In genomic region chr8:41713634-41714330, GRCm38 (mm10) we compare ENCODE assay signal across 9 mouse cellular contexts.
DNase-seq lines count a peak whose midpoint lies in the region; ATAC-seq lines count a peak whose summit lies in the region.
"Had no signal": no experiment of that assay in that cellular context is flagged by ENCODE, and none has a peak within 500 bp of the region (broad histone marks: within the 10 kb centered on the region; RNA-seq: fewer than 3 reads in every experiment).

No protein-coding gene starts in this region.

- no peak overlapping the region for H3K4me3 ChIP-seq in limb, embryonic 13.5 days
- H3K4me3 ChIP-seq in limb, embryonic 10.5 days = no peak overlapping the region
- no peak overlapping the region for H3K4me3 ChIP-seq in forebrain, embryonic 13.5 days
- no peak overlapping the region for H3K4me3 ChIP-seq in neural tube, embryonic 15.5 days (replicated peaks)
- H3K4me3 ChIP-seq: megakaryocyte, embryonic 14.5 days had no signal

- no peak overlapping the region for H3K27ac ChIP-seq in limb, embryonic 13.5 days
- H3K27ac ChIP-seq in limb, embryonic 10.5 days = no peak overlapping the region
- peak overlapping the region; percentile 25; the same call in 1 of the 2 replicates for H3K27ac ChIP-seq in forebrain, embryonic 13.5 days
- H3K27ac ChIP-seq in neural tube, embryonic 15.5 days (replicated peaks) = no peak overlapping the region

- H3K27me3 ChIP-seq in limb, embryonic 13.5 days = no peaks in the 10 kb centered on the region
- no peaks in the 10 kb centered on the region for H3K27me3 ChIP-seq in limb, embryonic 10.5 days (ENCODE audit: low read depth, poor library complexity, severe bottlenecking)
- H3K27me3 ChIP-seq in forebrain, embryonic 13.5 days = no peaks in the 10 kb centered on the region
- no peaks in the 10 kb centered on the region for H3K27me3 ChIP-seq in neural tube, embryonic 15.5 days (replicated peaks)
- H3K27me3 ChIP-seq: megakaryocyte, embryonic 14.5 days had no signal

- H3K4me2 ChIP-seq in limb, embryonic 13.5 days (replicated peaks) = no peak overlapping the region
- no peak overlapping the region for H3K4me2 ChIP-seq in forebrain, embryonic 13.5 days
- H3K4me2 ChIP-seq in neural tube, embryonic 15.5 days = no peak overlapping the region

- H3K36me3 ChIP-seq in limb, embryonic 13.5 days = no peaks in the 10 kb centered on the region
- no peaks in the 10 kb centered on the region for H3K36me3 ChIP-seq in limb, embryonic 10.5 days
- no peaks in the 10 kb centered on the region for H3K36me3 ChIP-seq in forebrain, embryonic 13.5 days (ENCODE audit: poor library complexity, severe bottlenecking)
- no peaks in the 10 kb centered on the region for H3K36me3 ChIP-seq in neural tube, embryonic 15.5 days

- WGBS in limb, embryonic 13.5 days = 70% methylated on average over 4 of the region's 4 CpGs
- WGBS in limb, embryonic 10.5 days = 86% methylated on average over 4 of the region's 4 CpGs
- WGBS in forebrain, embryonic 13.5 days = 14% methylated on average over 4 of the region's 4 CpGs
- WGBS in neural tube, embryonic 15.5 days = 44% methylated on average over 4 of the region's 4 CpGs

- no peak overlapping the region for H3K9ac ChIP-seq in limb, embryonic 13.5 days
- H3K9ac ChIP-seq in forebrain, embryonic 13.5 days = no peak overlapping the region
- H3K9ac ChIP-seq in neural tube, embryonic 15.5 days (replicated peaks) = no peak overlapping the region

- ATAC-seq in limb, embryonic 13.5 days (ENCODE audit: low FRiP score, low read depth) = peak; percentile 86
- ATAC-seq in forebrain, embryonic 13.5 days = peak; percentile 91
- ATAC-seq in neural tube, embryonic 15.5 days (ENCODE audit: low FRiP score) = peak; percentile 57; the same call in 1 of the 2 replicates
- no peak for ATAC-seq in megakaryocyte-erythroid progenitor cell, adult 5-6 weeks (replicated peaks; ENCODE audit: low FRiP score, low TSS enrichment, poor library complexity, severe bottlenecking)

- no peaks in the 10 kb centered on the region for H3K9me3 ChIP-seq in limb, embryonic 13.5 days
- no peaks in the 10 kb centered on the region for H3K9me3 ChIP-seq in limb, embryonic 10.5 days (replicated peaks)
- no peaks in the 10 kb centered on the region for H3K9me3 ChIP-seq in forebrain, embryonic 13.5 days (replicated peaks)
- H3K9me3 ChIP-seq in neural tube, embryonic 15.5 days (replicated peaks) = no peaks in the 10 kb centered on the region

- no peaks in the 10 kb centered on the region for H3K4me1 ChIP-seq in limb, embryonic 13.5 days
- H3K4me1 ChIP-seq in limb, embryonic 10.5 days = no peaks in the 10 kb centered on the region
- peaks cover 7% of the 10 kb centered on the region for H3K4me1 ChIP-seq in forebrain, embryonic 13.5 days
- no peaks in the 10 kb centered on the region for H3K4me1 ChIP-seq in neural tube, embryonic 15.5 days
- H3K4me1 ChIP-seq: megakaryocyte, embryonic 14.5 days had no signal

- DNase-seq in limb, embryonic 10.5 days (ENCODE audit: low spot score) = no peak
- DNase-seq in layer of hippocampus, postnatal 10 days (ENCODE audit: low spot score in 2 of 2) = peak; percentile 21 to 28
- no peak for DNase-seq in gastrocnemius, postnatal 10 days
- no peak for DNase-seq in adrenal gland, adult 8-10 months

Comparison
In these comparisons a context has a peak if more than half of its experiments do, and no peak if none do; other contexts are left out.
1. DNase-seq: peak in layer of hippocampus, postnatal 10 days (2 of 2); none in limb, embryonic 10.5 days (single experiment), gastrocnemius, postnatal 10 days (single experiment) and adrenal gland, adult 8-10 months (single experiment).